Mouse (Mus musculus) kidney, adult 2 months (tissue): ENCODE measurements around the gene Rad51c. TPM values are rescaled to one million over a fixed set of nuclear protein-coding genes. Genes with fewer than 3 reads are reported as not detected.
"Not testable (repeated sequence)": the region's sequence is repeated elsewhere in the genome, so short reads cannot be mapped to it uniquely, and the experiment has no call there.

Experiments used
- DNase-seq: peaks from one replicate; pipeline ENCODE4 v3.0.0; 2021
- H3K27ac ChIP-seq: fragments of 200-500 bp; 2 replicates; pipeline ENCODE4 v1.5.1; 2012; ENCODE audit warnings: low read depth, low read length, control low read depth, inconsistent platforms; ENCODE audit not compliant: insufficient read depth
- H3K27me3 ChIP-seq: fragments of 200-500 bp; replicated peaks from 2 replicates; pipeline ENCODE4 v1.6.1; 2012; ENCODE audit warnings: mild to moderate bottlenecking, moderate library complexity, low read length, inconsistent platforms; ENCODE audit not compliant: control insufficient read depth, insufficient read depth
- H3K36me3 ChIP-seq: fragments of 200-500 bp; 2 replicates; pipeline ENCODE4 v1.6.1; 2012; ENCODE audit warnings: mild to moderate bottlenecking, moderate library complexity, low read length, inconsistent platforms; ENCODE audit not compliant: control insufficient read depth, insufficient read depth
- H3K4me1 ChIP-seq: fragments of 200-500 bp; 2 replicates; pipeline ENCODE4 v1.6.1; 2011; ENCODE audit warnings: low read length; ENCODE audit not compliant: control insufficient read depth, insufficient read depth
- H3K4me3 ChIP-seq: fragments of 200-500 bp; 2 replicates; pipeline ENCODE4 v1.5.1; 2011; ENCODE audit warnings: mild to moderate bottlenecking, low read depth, low read length, control low read depth; ENCODE audit not compliant: insufficient read depth
- CTCF ChIP-seq: fragments of 200-500 bp; conservative IDR thresholded peaks from 2 replicates; pipeline ENCODE4 v1.5.1; 2011; ENCODE audit warnings: low read depth, mild to moderate bottlenecking, control low read depth, low read length, moderate library complexity, mixed read lengths; ENCODE audit not compliant: insufficient read depth, insufficient read length
- POLR2A ChIP-seq: fragments of 200-500 bp; IDR thresholded peaks from one replicate; pipeline ENCODE4 v1.6.1; 2011; ENCODE audit warnings: low read depth, low read length, control low read depth
- WGBS: fragments of 180-500 bp; shearing (Covaris S2); methylation state at CpG from one replicate; pipeline ENCODE4 v1.1.7; 2018; 5-methylcytosine and 5-hydroxymethylcytosine counted together
- polyA plus RNA-seq: library from polyadenylated mRNA; depleted of rRNA; stranded (reverse); fragments of >200 nt; gene quantifications from 2 replicates; pipeline ENCODE4 v1.2.3, GENCODE M21; 2012

Rad51c gene
- polyA plus RNA-seq, 1 experiment, result 0.77 TPM

GRCm38 (mm10) chr11:87422511-87423340, 18.0 kb upstream of the Rad51c start:
- Histone ChIP-seq H3K4me3 (0 out of 2 replicates have a peak overlapping the region, but pooled peaks have one; percentile 11), H3K27ac (peak overlapping the region; percentile 29; the same call in 1 of the 2 replicates), H3K36me3 (no peaks in the 10 kb centered on the region), H3K27me3 (no peaks in the 10 kb centered on the region), H3K4me1 (peaks cover 4% of the 10 kb centered on the region; the same call in 1 of the 2 replicates)
- under 1% methylated on average over 26 of the region's 26 CpGs for WGBS
- DNase-seq, result peak; percentile 95
- no peak for TF ChIP-seq CTCF
- peak; percentile 100 for TF ChIP-seq POLR2A

GRCm38 (mm10) chr11:87421760-87422201, 17.0 kb upstream of the Rad51c start:
- no peak for TF ChIP-seq POLR2A
- TF ChIP-seq CTCF, result no peak
- Histone ChIP-seq H3K27ac (0 out of 2 replicates have a peak overlapping the region, but pooled peaks have one; percentile 29), H3K4me1 (peaks cover 4% of the 10 kb centered on the region; the same call in 1 of the 2 replicates), H3K4me3 (no peak overlapping the region), H3K36me3 (no peaks in the 10 kb centered on the region), H3K27me3 (no peaks in the 10 kb centered on the region)
- peak; percentile 57 for DNase-seq
- 3% methylated on average over 6 of the region's 6 CpGs for WGBS

GRCm38 (mm10) chr11:87420861-87421260, 16.1 kb upstream of the Rad51c start:
- H3K4me1 ChIP-seq, result peaks cover 4% of the 10 kb centered on the region; the same call in 1 of the 2 replicates
- no peak overlapping the region for H3K27ac ChIP-seq
- TF ChIP-seq POLR2A (no peak), CTCF (no peak)
- H3K36me3 ChIP-seq, result no peaks in the 10 kb centered on the region
- DNase-seq, result no peak
- H3K27me3 ChIP-seq, result no peaks in the 10 kb centered on the region
- no peak overlapping the region for H3K4me3 ChIP-seq

- WGBS, result 60% methylated on average over 5 of the region's 5 CpGs
- Histone ChIP-seq H3K27ac (no peak overlapping the region), H3K27me3 (no peaks in the 10 kb centered on the region), H3K4me3 (no peak overlapping the region), H3K36me3 (no peaks in the 10 kb centered on the region), H3K4me1 (no peaks in the 10 kb centered on the region)
- DNase-seq, result no peak
- TF ChIP-seq CTCF, result no peak
- no peak for TF ChIP-seq POLR2A
Measured at GRCm38 (mm10) chr11:87416120-87416519, 11.4 kb upstream of the Rad51c start.

GRCm38 (mm10) chr11:87413412-87413811, 8.7 kb upstream of the Rad51c start:
- not testable (repeated sequence) for H3K4me1 ChIP-seq, H3K27me3 ChIP-seq, DNase-seq, H3K4me3 ChIP-seq, H3K36me3 ChIP-seq, H3K27ac ChIP-seq
- WGBS, result 57% methylated on average over 3 of the region's 3 CpGs

- TF ChIP-seq CTCF, result no peak
- TF ChIP-seq POLR2A, result peak; percentile 46
- peak; percentile 97 for DNase-seq
- Histone ChIP-seq H3K36me3 (no peaks in the 10 kb centered on the region), H3K4me1 (no peaks in the 10 kb centered on the region; the same call in 1 of the 2 replicates), H3K27me3 (no peaks in the 10 kb centered on the region), H3K27ac (peak overlapping the region; percentile 44), H3K4me3 (peak overlapping the region; percentile 65)
- WGBS, result 1% methylated on average over 58 of the region's 58 CpGs
Measured at GRCm38 (mm10) chr11:87404111-87404853, 472 bp downstream of the Rad51c start.

GRCm38 (mm10) chr11:87398402-87398801, 6.4 kb downstream of the Rad51c start:
- no peaks in the 10 kb centered on the region for H3K4me1 ChIP-seq
- H3K4me3 ChIP-seq, result no peak overlapping the region
- WGBS, result 98% methylated on average over 2 of the region's 2 CpGs

More at GRCm38 (mm10) chr11:87398402-87398801, 6.4 kb downstream of the Rad51c start:
- Histone ChIP-seq H3K36me3 (no peaks in the 10 kb centered on the region), H3K27ac (no peak overlapping the region), H3K27me3 (no peaks in the 10 kb centered on the region)
- no peak for TF ChIP-seq POLR2A
- no peak for TF ChIP-seq CTCF
- DNase-seq, result no peak
